Mouse (Mus musculus): ENCODE measurements around the gene Opcml. TPM values are rescaled to one million over a fixed set of nuclear protein-coding genes. Genes with fewer than 3 reads are reported as not detected.

Opcml gene
- total and polyA plus RNA-seq, 3 experiments: 0.94 to 1.3 (median 1.2) TPM

- no peaks in the 10 kb centered on the region for H3K27me3 ChIP-seq (ENCODE audit: control insufficient read depth, insufficient read depth, low read length)
- H3K36me3 ChIP-seq (ENCODE audit: control insufficient read depth, insufficient read depth, low read length): no peaks in the 10 kb centered on the region
- no peak overlapping the region for H3K4me3 ChIP-seq
- WGBS: 36% methylated on average over 5 of the region's 5 CpGs
- H3K79me2 ChIP-seq (replicated peaks; ENCODE audit: control insufficient read depth, insufficient read depth, low read length): no peaks in the 10 kb centered on the region
- TF ChIP-seq CTCF (IDR thresholded peaks at IDR 0.05) (no peak), POLR2A (IDR thresholded peaks at IDR 0.05; ENCODE audit: insufficient read depth, low read depth, low read length) (no peak), EP300 (IDR thresholded peaks at IDR 0.05; ENCODE audit: insufficient read depth, low read depth, low read length) (no peak)
- no peak overlapping the region for H3K27ac ChIP-seq
- H3K4me1 ChIP-seq (ENCODE audit: control insufficient read depth, insufficient read depth, low read length): no peaks in the 10 kb centered on the region
- no peak overlapping the region for H3K9ac ChIP-seq (ENCODE audit: low read depth, low read length)
- intact Hi-C loops (cut with DNase I): no loop called here
- no peak for DNase-seq
Observed at GRCm38 (mm10) chr9:28028156-28028555, 237.6 kb downstream of the Opcml start.

GRCm38 (mm10) chr9:28028788-28029393 is 238.3 kb downstream of the Opcml start:
- no peaks in the 10 kb centered on the region for H3K36me3 ChIP-seq (ENCODE audit: control insufficient read depth, insufficient read depth, low read length)
- intact Hi-C loops (cut with DNase I): no loop called here
- 57% methylated on average over 7 of the region's 7 CpGs for WGBS
- H3K4me1 ChIP-seq (ENCODE audit: control insufficient read depth, insufficient read depth, low read length): no peaks in the 10 kb centered on the region
- no peak for DNase-seq
- TF ChIP-seq CTCF (IDR thresholded peaks at IDR 0.05) (no peak), EP300 (IDR thresholded peaks at IDR 0.05; ENCODE audit: insufficient read depth, low read depth, low read length) (no peak), POLR2A (IDR thresholded peaks at IDR 0.05; ENCODE audit: insufficient read depth, low read depth, low read length) (no peak)
- no peaks in the 10 kb centered on the region for H3K27me3 ChIP-seq (ENCODE audit: control insufficient read depth, insufficient read depth, low read length)
- H3K79me2 ChIP-seq (replicated peaks; ENCODE audit: control insufficient read depth, insufficient read depth, low read length): no peaks in the 10 kb centered on the region
- H3K9ac ChIP-seq (ENCODE audit: low read depth, low read length): no peak overlapping the region
- H3K27ac ChIP-seq: no peak overlapping the region
- no peak overlapping the region for H3K4me3 ChIP-seq

- Histone ChIP-seq H3K36me3 (ENCODE audit: control insufficient read depth, insufficient read depth, low read length) (no peaks in the 10 kb centered on the region), H3K27me3 (ENCODE audit: control insufficient read depth, insufficient read depth, low read length) (no peaks in the 10 kb centered on the region), H3K4me3 (no peak overlapping the region), H3K4me1 (ENCODE audit: control insufficient read depth, insufficient read depth, low read length) (no peaks in the 10 kb centered on the region), H3K79me2 (replicated peaks; ENCODE audit: control insufficient read depth, insufficient read depth, low read length) (no peaks in the 10 kb centered on the region), H3K9ac (ENCODE audit: low read depth, low read length) (no peak overlapping the region), H3K27ac (no peak overlapping the region)
- intact Hi-C loops (cut with DNase I): no loop called here
- no peak for DNase-seq
- no peak for TF ChIP-seq CTCF (IDR thresholded peaks at IDR 0.05)
- no peak for TF ChIP-seq POLR2A (IDR thresholded peaks at IDR 0.05; ENCODE audit: insufficient read depth, low read depth, low read length)
- TF ChIP-seq EP300 (IDR thresholded peaks at IDR 0.05; ENCODE audit: insufficient read depth, low read depth, low read length): no peak
- 95% methylated on average over 2 of the region's 2 CpGs for WGBS
Observed at GRCm38 (mm10) chr9:28049157-28049556, 258.6 kb downstream of the Opcml start.

GRCm38 (mm10) chr9:28057171-28057845 is 266.7 kb downstream of the Opcml start:
- Histone ChIP-seq H3K36me3 (ENCODE audit: control insufficient read depth, insufficient read depth, low read length) (no peaks in the 10 kb centered on the region), H3K27ac (no peak overlapping the region), H3K4me3 (no peak overlapping the region), H3K4me1 (ENCODE audit: control insufficient read depth, insufficient read depth, low read length) (no peaks in the 10 kb centered on the region), H3K9ac (ENCODE audit: low read depth, low read length) (no peak overlapping the region), H3K27me3 (ENCODE audit: control insufficient read depth, insufficient read depth, low read length) (no peaks in the 10 kb centered on the region), H3K79me2 (replicated peaks; ENCODE audit: control insufficient read depth, insufficient read depth, low read length) (no peaks in the 10 kb centered on the region)
- DNase-seq: no peak
- 46% methylated on average over 2 of the region's 2 CpGs for WGBS
- TF ChIP-seq POLR2A (IDR thresholded peaks at IDR 0.05; ENCODE audit: insufficient read depth, low read depth, low read length) (no peak), EP300 (IDR thresholded peaks at IDR 0.05; ENCODE audit: insufficient read depth, low read depth, low read length) (no peak), CTCF (IDR thresholded peaks at IDR 0.05) (no peak)
- intact Hi-C loops (cut with DNase I): no loop called here

- Histone ChIP-seq H3K27me3 (ENCODE audit: control insufficient read depth, insufficient read depth, low read length) (no peaks in the 10 kb centered on the region), H3K79me2 (replicated peaks; ENCODE audit: control insufficient read depth, insufficient read depth, low read length) (no peaks in the 10 kb centered on the region), H3K4me3 (no peak overlapping the region), H3K9ac (ENCODE audit: low read depth, low read length) (no peak overlapping the region), H3K27ac (no peak overlapping the region), H3K4me1 (ENCODE audit: control insufficient read depth, insufficient read depth, low read length) (no peaks in the 10 kb centered on the region), H3K36me3 (ENCODE audit: control insufficient read depth, insufficient read depth, low read length) (no peaks in the 10 kb centered on the region)
- intact Hi-C loops (cut with DNase I): no loop called here
- DNase-seq: no peak
- no peak for TF ChIP-seq CTCF (IDR thresholded peaks at IDR 0.05)
- TF ChIP-seq POLR2A (IDR thresholded peaks at IDR 0.05; ENCODE audit: insufficient read depth, low read depth, low read length): no peak
- no peak for TF ChIP-seq EP300 (IDR thresholded peaks at IDR 0.05; ENCODE audit: insufficient read depth, low read depth, low read length)
Observed at GRCm38 (mm10) chr9:28065126-28065525, 274.6 kb downstream of the Opcml start.

- H3K9ac ChIP-seq (ENCODE audit: low read depth, low read length): no peak overlapping the region
- no peaks in the 10 kb centered on the region for H3K27me3 ChIP-seq (ENCODE audit: control insufficient read depth, insufficient read depth, low read length)
- 60% methylated on average over 4 of the region's 4 CpGs for WGBS
- no peak overlapping the region for H3K4me3 ChIP-seq
- H3K79me2 ChIP-seq (replicated peaks; ENCODE audit: control insufficient read depth, insufficient read depth, low read length): no peaks in the 10 kb centered on the region
- no peak for DNase-seq
- H3K36me3 ChIP-seq (ENCODE audit: control insufficient read depth, insufficient read depth, low read length): no peaks in the 10 kb centered on the region
- intact Hi-C loops (cut with DNase I): no loop called here
- H3K4me1 ChIP-seq (ENCODE audit: control insufficient read depth, insufficient read depth, low read length): peaks cover 1% of the 10 kb centered on the region; the same call in 1 of the 2 replicates
- TF ChIP-seq EP300 (IDR thresholded peaks at IDR 0.05; ENCODE audit: insufficient read depth, low read depth, low read length) (no peak), CTCF (IDR thresholded peaks at IDR 0.05) (no peak), POLR2A (IDR thresholded peaks at IDR 0.05; ENCODE audit: insufficient read depth, low read depth, low read length) (no peak)
- no peak overlapping the region for H3K27ac ChIP-seq
Observed at GRCm38 (mm10) chr9:28080694-28081093, 290.1 kb downstream of the Opcml start.
